Mouse (Mus musculus): ENCODE results near the gene Gm3238.

- TF ChIP-seq FOSL1 (IDR thresholded peaks at IDR 0.05; ENCODE audit: insufficient read depth, low read length, poor library complexity, severe bottlenecking) = no peak
- TF ChIP-seq MAX (IDR thresholded peaks at IDR 0.05) = no peak
- TF ChIP-seq CTCF (IDR thresholded peaks at IDR 0.05; ENCODE audit: control insufficient read depth, insufficient read depth, insufficient read length) = no peak
- no peak for TF ChIP-seq USF1 (IDR thresholded peaks at IDR 0.05; ENCODE audit: low read depth)
- no peak for TF ChIP-seq CEBPB (IDR thresholded peaks at IDR 0.05; ENCODE audit: low read depth)
- no peak for TF ChIP-seq MYOG (IDR thresholded peaks at IDR 0.05; ENCODE audit: control insufficient read depth, extremely low read depth, insufficient read length)
- no peak for TF ChIP-seq MYOD1 (IDR thresholded peaks at IDR 0.05; ENCODE audit: control insufficient read depth, insufficient read length, low read depth)
Measured at GRCm38 (mm10) chr10:77814382-77814781, 43.3 kb upstream of the Gm3238 start, which contains the start of gene Gm2696.

Data from C2C12 (cell line).